Mouse (Mus musculus) midbrain, embryonic 12.5 days (tissue): ENCODE measurements around the gene Lrrc72. TPM values are rescaled to one million over a fixed set of nuclear protein-coding genes. Genes with fewer than 3 reads are reported as not detected.
"Not testable (repeated sequence)": the region's sequence is repeated elsewhere in the genome, so short reads cannot be mapped to it uniquely, and the experiment has no call there.

Experiments used
- ATAC-seq: fragments of 200-750 bp; cut with Nextera tagmentation; 2 replicates; pipeline ENCODE4 v1.8.0; 2017; ENCODE audit warnings: low read depth, moderate TSS enrichment, moderate library complexity; ENCODE audit not compliant: low FRiP score
- H3K27ac ChIP-seq: fragments of 300-500 bp; sonication (generic); replicated peaks from 2 replicates; pipeline ENCODE4 v1.5.1; 2016; ENCODE audit warnings: mild to moderate bottlenecking
- H3K27me3 ChIP-seq: fragments of 300-500 bp; sonication (generic); 2 replicates; pipeline ENCODE4 v1.6.1; 2016; ENCODE audit warnings: mild to moderate bottlenecking
- H3K36me3 ChIP-seq: fragments of 300-500 bp; sonication (generic); 2 replicates; pipeline ENCODE4 v1.6.1; 2016
- H3K4me1 ChIP-seq: fragments of 300-500 bp; sonication (generic); 2 replicates; pipeline ENCODE4 v1.6.1; 2016
- H3K4me2 ChIP-seq: fragments of 300-500 bp; sonication (generic); replicated peaks from 2 replicates; pipeline ENCODE4 v1.6.1; 2016; ENCODE audit warnings: mild to moderate bottlenecking, moderate library complexity
- H3K4me3 ChIP-seq: fragments of 300-500 bp; sonication (generic); 2 replicates; pipeline ENCODE4 v1.5.1; 2016; ENCODE audit warnings: mild to moderate bottlenecking
- H3K9ac ChIP-seq: fragments of 300-500 bp; sonication (generic); replicated peaks from 2 replicates; pipeline ENCODE4 v1.6.1; 2016; ENCODE audit warnings: mild to moderate bottlenecking, moderate library complexity
- H3K9me3 ChIP-seq: fragments of 300-500 bp; sonication (generic); 2 replicates; pipeline ENCODE4 v1.6.1; 2016; ENCODE audit warnings: mild to moderate bottlenecking
- WGBS: fragments of 180-500 bp; shearing (Covaris S2); methylation state at CpG from one replicate; pipeline ENCODE4 v1.1.7; 2016; 5-methylcytosine and 5-hydroxymethylcytosine counted together
- polyA plus RNA-seq: library from polyadenylated mRNA; unstranded; fragments of >200 nt; fragmentation: Nextera tagmentation; extraction: Ambion mirVana; gene quantifications from 2 replicates; pipeline ENCODE4 v1.2.1, GENCODE M21; 2016

Lrrc72 gene
- polyA plus RNA-seq, 1 experiment from 2014 or later = not detected

DNA sequence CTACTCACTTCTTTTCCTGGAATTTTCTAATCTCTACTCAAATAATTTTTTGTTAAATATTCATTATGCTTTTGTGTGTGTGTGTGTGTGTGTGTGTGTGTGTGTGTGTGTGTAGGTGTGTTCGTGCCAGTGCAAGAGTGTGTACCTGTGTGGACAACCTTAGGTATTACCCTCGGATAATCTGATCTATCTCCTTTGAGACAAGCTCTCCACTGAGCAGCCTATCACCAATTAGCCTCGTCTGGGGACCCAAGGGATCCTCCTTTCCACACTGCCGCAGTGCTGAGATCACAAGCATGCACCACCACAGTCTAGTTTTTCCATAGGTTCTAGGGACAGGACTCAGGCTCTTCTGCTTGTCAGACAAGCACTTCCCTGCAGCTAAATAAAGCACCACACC lies 37.0 kb downstream of the Lrrc72 start:
- ATAC-seq = peak; percentile 55; the same call in 1 of the 2 replicates
- Histone ChIP-seq H3K27me3 (no peaks in the 10 kb centered on the region), H3K4me1 (no peaks in the 10 kb centered on the region), H3K4me2 (no peak overlapping the region), H3K27ac (no peak overlapping the region), H3K36me3 (no peaks in the 10 kb centered on the region), H3K4me3 (no peak overlapping the region), H3K9me3 (no peaks in the 10 kb centered on the region), H3K9ac (no peak overlapping the region)
- WGBS = 69% methylated on average over 4 of the region's 4 CpGs

DNA sequence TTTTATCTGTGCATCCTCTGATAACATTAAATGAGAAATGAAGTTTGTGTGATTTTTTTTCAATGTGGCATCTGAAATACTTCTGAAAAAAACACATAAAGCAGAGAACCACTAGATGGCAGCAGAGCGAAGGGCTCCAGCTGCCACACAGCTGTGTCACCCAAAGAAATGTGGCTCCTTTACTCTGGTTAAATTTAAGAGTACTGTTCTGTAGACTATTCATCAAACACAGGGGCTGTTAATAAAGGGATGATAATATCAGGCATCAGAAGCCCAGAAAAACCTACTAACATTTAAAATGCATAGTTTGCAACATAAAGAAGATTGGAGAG lies 38.1 kb downstream of the Lrrc72 start:
- Histone ChIP-seq H3K9me3 (no peaks in the 10 kb centered on the region), H3K4me1 (no peaks in the 10 kb centered on the region), H3K4me2 (no peak overlapping the region), H3K9ac (no peak overlapping the region), H3K36me3 (no peaks in the 10 kb centered on the region), H3K27me3 (no peaks in the 10 kb centered on the region), H3K27ac (no peak overlapping the region), H3K4me3 (no peak overlapping the region)
- ATAC-seq = peak; percentile 75; the same call in 1 of the 2 replicates
- 0% methylated on average over 1 of the region's 1 CpGs for WGBS

DNA sequence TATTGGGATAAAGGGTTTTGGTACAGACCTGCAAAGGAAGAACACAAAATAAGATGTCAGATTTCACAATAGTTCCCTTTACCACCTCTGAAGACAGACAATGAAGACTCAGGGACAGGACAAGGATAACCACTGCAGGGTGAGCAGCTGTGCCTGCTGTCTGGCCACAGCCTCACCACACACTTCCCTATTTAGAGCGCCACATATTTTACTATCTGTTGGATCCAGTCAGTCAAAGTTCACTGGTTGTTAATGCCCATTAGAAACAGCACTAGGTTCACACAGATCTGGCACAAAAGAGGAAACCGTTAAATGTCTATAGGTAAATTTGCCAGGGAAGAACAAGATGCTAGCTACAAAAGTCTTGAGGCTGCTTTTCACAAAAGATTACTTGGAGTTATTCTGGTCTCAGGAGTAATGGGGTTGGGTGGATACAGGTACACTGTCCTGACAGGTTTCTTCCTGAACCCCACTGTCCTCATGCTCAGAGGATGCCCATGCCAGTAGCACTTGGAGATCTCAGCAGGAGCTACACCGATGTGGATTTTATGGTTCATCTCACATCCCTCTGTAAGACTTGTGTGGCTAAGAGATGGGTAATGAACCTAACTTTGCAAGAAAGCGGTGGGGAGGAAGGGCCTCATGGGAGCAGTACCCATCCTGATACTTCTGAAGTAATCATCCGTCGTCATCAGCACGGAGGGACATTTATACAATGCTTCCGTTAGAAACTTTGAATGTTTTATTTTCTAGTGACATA lies 38.6 kb downstream of the Lrrc72 start:
- Histone ChIP-seq H3K27me3 (no peaks in the 10 kb centered on the region), H3K27ac (no peak overlapping the region), H3K4me3 (no peak overlapping the region), H3K36me3 (no peaks in the 10 kb centered on the region), H3K9me3 (no peaks in the 10 kb centered on the region), H3K4me1 (no peaks in the 10 kb centered on the region), H3K9ac (no peak overlapping the region), H3K4me2 (no peak overlapping the region)
- ATAC-seq = peak; percentile 50; the same call in 1 of the 2 replicates
- WGBS = 52% methylated on average over 8 of the region's 8 CpGs

DNA sequence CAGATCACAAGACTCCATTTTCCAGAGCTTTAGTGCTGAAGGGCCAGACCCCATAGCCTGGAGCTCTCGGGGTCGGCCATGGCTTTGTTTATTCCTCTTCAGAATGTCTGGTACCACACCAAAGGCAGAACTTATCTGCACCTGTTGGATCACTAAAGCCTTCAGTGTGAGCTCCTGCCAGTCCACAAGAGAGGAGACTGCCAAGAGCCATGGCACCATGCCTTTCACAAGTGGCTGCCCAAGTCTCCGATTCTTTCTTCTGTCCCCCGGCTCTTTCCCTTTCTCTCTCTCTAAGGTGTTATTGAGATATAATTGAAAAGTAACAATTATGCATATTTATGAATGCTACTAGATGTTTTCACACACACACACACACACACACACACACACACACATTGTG lies 43.1 kb downstream of the Lrrc72 start:
- Histone ChIP-seq H3K9ac (no peak overlapping the region), H3K27me3 (no peaks in the 10 kb centered on the region), H3K4me3 (no peak overlapping the region), H3K27ac (0 out of 2 replicates have a peak overlapping the region, but pooled peaks have one; percentile 10), H3K36me3 (no peaks in the 10 kb centered on the region), H3K4me2 (no peak overlapping the region), H3K4me1 (peaks cover 11% of the 10 kb centered on the region), H3K9me3 (no peaks in the 10 kb centered on the region)
- no peak for ATAC-seq
- 79% methylated on average over 4 of the region's 4 CpGs for WGBS

DNA sequence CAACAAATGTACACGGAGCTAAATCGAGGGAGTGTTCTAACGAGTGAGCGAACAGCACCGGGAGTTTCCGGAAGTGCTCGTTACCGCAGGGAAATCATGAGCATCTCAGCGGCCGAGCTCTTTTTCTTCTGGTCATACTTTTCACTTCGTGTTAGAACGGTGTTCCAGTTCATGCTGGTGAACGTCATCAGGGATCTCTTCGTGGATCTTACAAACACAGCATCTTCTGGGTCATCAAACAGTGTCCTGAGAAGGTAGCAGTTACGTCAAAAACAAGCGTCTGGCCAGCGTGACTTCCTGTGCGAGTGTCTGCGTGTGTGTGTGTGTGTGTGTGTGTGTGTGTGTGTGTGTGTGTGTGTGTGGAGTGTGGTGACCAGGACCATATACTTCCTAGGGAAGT lies 44.7 kb downstream of the Lrrc72 start:
- H3K27me3 ChIP-seq = no peaks in the 10 kb centered on the region
- no peak overlapping the region for H3K4me3 ChIP-seq
- H3K27ac ChIP-seq = no peak overlapping the region; the same call in 1 of the 2 replicates
- H3K4me1 ChIP-seq = peaks cover 11% of the 10 kb centered on the region
- ATAC-seq = no peak
- WGBS = 78% methylated on average over 19 of the region's 19 CpGs
- no peaks in the 10 kb centered on the region for H3K9me3 ChIP-seq
- H3K36me3 ChIP-seq = no peaks in the 10 kb centered on the region
- 0 out of 2 replicates have a peak overlapping the region, but pooled peaks have one; percentile 34 for H3K4me2 ChIP-seq
- no peak overlapping the region for H3K9ac ChIP-seq

DNA sequence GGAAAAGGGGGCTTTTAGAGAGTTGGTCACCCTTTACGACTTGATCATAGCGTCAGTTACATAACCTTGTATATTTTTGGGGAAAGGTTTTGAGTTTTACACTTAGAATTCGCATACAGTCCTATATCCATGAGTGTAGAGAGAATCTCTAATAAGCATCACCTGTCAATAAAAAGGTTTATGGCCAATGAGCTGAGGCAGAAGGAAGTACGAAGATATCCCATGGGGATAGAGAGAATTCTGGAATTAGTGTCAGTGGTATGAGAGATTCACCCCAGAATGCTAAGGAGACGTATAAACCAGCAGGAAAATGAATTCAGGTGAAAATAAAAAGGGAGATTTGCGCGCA lies 45.4 kb downstream of the Lrrc72 start:
- no peaks in the 10 kb centered on the region for H3K9me3 ChIP-seq
- no peaks in the 10 kb centered on the region for H3K27me3 ChIP-seq
- no peak overlapping the region for H3K4me3 ChIP-seq
- H3K36me3 ChIP-seq = no peaks in the 10 kb centered on the region
- WGBS = 64% methylated on average over 7 of the region's 7 CpGs
- H3K4me2 ChIP-seq = peak overlapping the region; percentile 34
- H3K27ac ChIP-seq = peak overlapping the region; percentile 65
- no peak; the same call in none of the 2 replicates for ATAC-seq
- H3K4me1 ChIP-seq = peaks cover 11% of the 10 kb centered on the region
- no peak overlapping the region for H3K9ac ChIP-seq

DNA sequence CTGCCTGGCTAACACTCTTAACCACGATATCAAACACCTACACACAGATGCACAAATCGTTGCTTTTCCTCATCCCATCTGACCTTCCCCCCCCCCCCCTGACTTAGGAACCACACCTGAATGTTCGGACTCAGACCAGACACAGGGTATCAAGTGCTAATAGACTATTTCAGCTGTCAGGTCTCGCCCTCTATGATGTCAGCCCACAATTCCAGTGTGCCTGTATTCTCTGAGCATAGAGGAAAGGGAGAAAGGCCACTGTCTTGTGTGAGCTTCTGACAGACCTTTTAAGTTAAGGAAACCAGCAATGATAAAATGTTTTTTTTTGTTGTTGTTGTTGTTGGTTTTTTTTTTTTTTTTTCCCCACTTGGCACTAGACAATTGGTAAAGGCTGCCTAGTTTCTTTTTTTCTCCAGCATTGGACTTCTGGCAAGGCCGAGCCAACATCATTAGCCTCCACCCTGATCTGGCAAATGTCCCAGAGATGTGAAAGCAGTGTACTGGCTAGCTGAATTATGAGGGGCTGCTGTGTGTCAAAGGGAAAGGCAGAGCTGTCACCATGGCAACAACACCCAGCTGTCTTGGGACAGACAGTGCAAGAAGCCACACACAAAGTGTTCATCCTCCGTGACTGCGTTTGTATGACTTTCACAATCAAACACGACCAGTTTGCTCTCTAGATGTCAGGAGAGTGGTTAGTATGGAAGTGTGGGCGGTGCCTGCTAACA lies 46.0 kb downstream of the Lrrc72 start:
- WGBS = 51% methylated on average over 9 of the region's 9 CpGs
- H3K27me3 ChIP-seq = no peaks in the 10 kb centered on the region
- H3K9me3 ChIP-seq = no peaks in the 10 kb centered on the region
- ATAC-seq = peak; percentile 95
- peak overlapping the region; percentile 34 for H3K4me2 ChIP-seq
- peaks cover 11% of the 10 kb centered on the region for H3K4me1 ChIP-seq
- H3K36me3 ChIP-seq = no peaks in the 10 kb centered on the region
- peak overlapping the region; percentile 65 for H3K27ac ChIP-seq
- H3K4me3 ChIP-seq = no peak overlapping the region
- no peak overlapping the region for H3K9ac ChIP-seq

DNA sequence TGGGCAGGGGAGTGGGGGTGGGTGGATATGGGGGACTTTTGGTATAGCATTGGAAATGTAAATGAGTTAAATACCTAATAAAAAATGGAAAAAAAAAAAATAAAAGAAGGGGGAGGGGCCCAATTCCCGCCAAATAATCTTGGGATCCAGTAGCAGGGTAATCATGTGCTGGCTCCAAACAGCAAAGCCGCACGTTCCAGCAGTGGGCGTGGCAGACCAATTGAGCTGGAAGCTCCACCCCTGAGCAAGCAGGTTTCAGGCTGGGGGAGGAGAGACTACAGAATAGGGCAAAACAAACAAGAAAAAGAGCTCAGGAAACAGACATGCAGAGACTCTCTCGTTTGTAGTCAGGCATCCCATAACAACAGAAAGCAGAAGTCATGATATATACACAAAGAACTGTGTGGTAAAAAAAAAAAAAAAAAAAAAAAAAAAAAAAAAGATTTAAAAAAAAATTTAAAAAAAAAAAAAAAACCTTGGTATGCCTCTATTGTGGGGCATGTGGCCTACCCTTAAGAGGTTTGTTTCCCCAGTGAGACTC lies 47.5 kb downstream of the Lrrc72 start:
- not testable (repeated sequence) for H3K36me3 ChIP-seq, H3K27ac ChIP-seq, H3K27me3 ChIP-seq, H3K9me3 ChIP-seq, H3K4me3 ChIP-seq, ATAC-seq, H3K9ac ChIP-seq, H3K4me2 ChIP-seq
- H3K4me1 ChIP-seq = peaks cover 11% of the 10 kb centered on the region
- 53% methylated on average over 5 of the region's 5 CpGs for WGBS

DNA sequence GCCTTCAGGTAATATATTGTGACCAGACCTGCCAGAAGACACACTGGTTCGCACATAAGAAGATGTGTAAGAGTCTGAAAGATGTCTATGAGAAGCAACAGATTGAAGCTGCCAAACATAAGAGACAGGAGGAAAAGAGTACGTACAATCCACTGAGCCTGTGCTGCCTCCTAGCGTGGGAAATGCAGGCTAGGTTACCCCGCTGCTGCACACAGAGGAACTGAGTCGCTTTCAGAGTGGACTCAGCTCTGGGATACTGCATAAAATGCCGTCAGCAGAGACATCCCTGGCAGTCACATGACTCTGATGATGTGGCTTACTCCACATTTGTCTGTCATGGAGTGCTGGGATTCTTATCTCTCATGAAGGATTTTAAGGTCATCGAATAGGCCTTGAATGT lies 58.2 kb downstream of the Lrrc72 start:
- H3K4me1 ChIP-seq = no peaks in the 10 kb centered on the region
- no peak overlapping the region for H3K27ac ChIP-seq
- H3K9ac ChIP-seq = no peak overlapping the region
- H3K27me3 ChIP-seq = no peaks in the 10 kb centered on the region
- WGBS = 95% methylated on average over 7 of the region's 7 CpGs
- no peak for ATAC-seq
- peaks cover 69% of the 10 kb centered on the region for H3K36me3 ChIP-seq
- peaks cover 12% of the 10 kb centered on the region for H3K9me3 ChIP-seq
- H3K4me3 ChIP-seq = no peak overlapping the region
- H3K4me2 ChIP-seq = no peak overlapping the region

DNA sequence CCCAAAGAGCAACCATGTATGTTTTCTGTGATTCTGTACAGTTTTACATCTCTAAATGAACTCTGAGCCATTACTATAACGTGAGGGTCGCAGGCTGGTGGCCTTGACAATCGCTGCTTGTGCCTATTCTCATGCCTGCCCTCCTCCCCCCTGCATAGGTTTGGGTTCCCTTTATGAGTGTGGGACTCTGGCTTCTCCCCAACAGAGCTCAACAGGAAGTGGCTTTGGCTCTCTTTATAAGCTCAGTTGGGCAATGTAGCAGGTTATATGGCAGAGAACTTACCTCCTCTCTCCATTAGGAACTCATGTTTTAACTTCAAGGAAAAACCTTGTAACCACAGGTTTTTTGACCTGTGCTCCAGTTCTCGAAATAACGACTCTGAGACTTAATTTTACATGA lies 62.9 kb downstream of the Lrrc72 start:
- no peaks in the 10 kb centered on the region for H3K27me3 ChIP-seq
- H3K4me2 ChIP-seq = no peak overlapping the region
- no peak overlapping the region for H3K4me3 ChIP-seq
- H3K4me1 ChIP-seq = no peaks in the 10 kb centered on the region
- WGBS = 92% methylated on average over 5 of the region's 5 CpGs
- H3K27ac ChIP-seq = no peak overlapping the region
- peaks cover 68% of the 10 kb centered on the region for H3K36me3 ChIP-seq
- no peaks in the 10 kb centered on the region for H3K9me3 ChIP-seq
- H3K9ac ChIP-seq = no peak overlapping the region
- no peak for ATAC-seq

DNA sequence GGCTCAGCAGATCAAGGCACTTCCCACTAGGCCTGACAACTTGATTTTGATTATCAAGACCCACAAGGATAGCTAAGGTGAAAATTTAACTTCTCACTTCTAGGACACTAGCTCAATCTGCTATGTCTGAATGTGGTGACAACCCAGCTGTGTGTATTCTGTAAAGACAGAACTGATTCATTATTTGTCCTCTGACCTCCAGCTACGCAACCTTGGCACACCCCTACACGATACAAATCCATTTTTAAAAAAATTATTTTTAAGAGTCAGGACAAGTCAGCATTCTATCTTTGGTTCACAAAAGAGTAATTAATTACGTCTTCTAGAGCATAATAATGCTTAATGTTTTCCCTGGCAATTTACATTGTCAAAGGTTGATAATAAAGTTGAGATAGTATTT lies 63.6 kb downstream of the Lrrc72 start:
- Histone ChIP-seq H3K27ac (no peak overlapping the region), H3K4me2 (no peak overlapping the region), H3K27me3 (no peaks in the 10 kb centered on the region), H3K36me3 (peaks cover 60% of the 10 kb centered on the region), H3K4me3 (no peak overlapping the region), H3K9ac (no peak overlapping the region), H3K4me1 (no peaks in the 10 kb centered on the region), H3K9me3 (no peaks in the 10 kb centered on the region)
- ATAC-seq = no peak
- 94% methylated on average over 3 of the region's 3 CpGs for WGBS

DNA sequence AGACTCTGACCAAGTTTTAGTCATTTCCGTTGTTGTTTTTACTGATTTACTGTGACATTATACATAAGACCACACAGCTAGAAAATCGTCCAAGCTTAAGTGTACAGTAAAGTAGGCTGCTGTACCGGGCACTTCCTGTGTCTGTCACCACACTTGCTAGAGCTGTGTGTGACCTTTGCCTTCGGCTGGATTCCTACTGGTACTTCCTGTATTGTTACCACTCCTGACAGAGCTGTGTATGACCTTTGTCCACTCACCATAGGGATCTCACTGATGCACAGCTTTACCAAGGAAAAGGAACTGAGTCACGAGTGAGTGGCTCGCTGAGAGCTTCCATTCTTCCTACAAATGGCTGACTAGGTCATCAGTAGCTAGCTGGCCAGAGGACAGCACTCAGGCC lies 66.1 kb downstream of the Lrrc72 start:
- Histone ChIP-seq H3K27me3 (no peaks in the 10 kb centered on the region), H3K27ac (no peak overlapping the region), H3K36me3 (peaks cover 67% of the 10 kb centered on the region), H3K4me1 (no peaks in the 10 kb centered on the region), H3K4me2 (no peak overlapping the region), H3K9ac (no peak overlapping the region), H3K9me3 (no peaks in the 10 kb centered on the region), H3K4me3 (no peak overlapping the region)
- WGBS = 85% methylated on average over 6 of the region's 6 CpGs
- no peak for ATAC-seq
